Mouse (Mus musculus): ENCODE measurements around the gene Cnot1.

DNA sequence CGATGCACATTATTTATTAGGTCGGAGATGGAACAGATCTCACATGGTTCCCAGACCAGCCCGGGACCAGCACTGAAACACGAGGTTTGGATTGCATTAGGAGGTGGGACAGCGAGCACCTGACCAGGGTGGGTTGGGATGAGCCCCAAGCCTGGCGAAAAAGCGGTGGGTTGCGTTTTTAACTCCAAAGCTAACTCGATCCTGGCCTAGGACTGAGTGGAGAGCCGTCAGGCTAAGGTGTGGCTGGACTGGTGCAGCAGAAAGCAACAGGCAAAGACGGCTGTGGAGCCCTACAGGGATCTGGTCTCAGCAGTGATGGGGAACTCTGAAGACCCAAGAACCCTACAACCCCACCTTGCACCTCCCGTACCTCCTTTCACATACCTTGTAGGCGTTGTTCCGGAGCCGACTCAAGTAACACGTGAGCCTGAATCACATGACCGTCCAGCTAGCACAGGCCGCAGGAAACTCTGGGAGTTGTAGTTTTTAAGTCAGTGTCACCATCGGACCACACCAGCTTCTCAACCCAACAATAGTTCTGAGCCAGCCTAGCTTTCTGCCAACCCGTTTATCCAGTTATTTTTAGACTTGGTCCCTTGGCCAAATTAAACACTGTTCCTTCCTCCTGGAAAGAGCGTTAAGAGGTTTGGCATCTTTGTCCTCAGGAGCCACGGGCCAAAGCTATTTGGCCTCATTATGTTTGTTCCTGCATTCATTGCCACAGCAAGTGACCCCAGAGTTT, 46.0 kb upstream of the Cnot1 start, which contains the start of gene Slc38a7:
- TF ChIP-seq MAFK (IDR thresholded peaks at IDR 0.05; ENCODE audit: insufficient read depth, low read depth, low read length), result no peak
- TF ChIP-seq CHD2 (IDR thresholded peaks at IDR 0.05; ENCODE audit: low read depth, low read length), result no peak
- no peak for TF ChIP-seq ZNF384 (IDR thresholded peaks at IDR 0.05; ENCODE audit: low read depth, low read length)
- no peak for TF ChIP-seq ZC3H11A (IDR thresholded peaks at IDR 0.05; ENCODE audit: borderline replicate concordance, low read depth, low read length)
- TF ChIP-seq HCFC1 (IDR thresholded peaks at IDR 0.05; ENCODE audit: borderline replicate concordance, insufficient read depth, low read length), result peak; percentile 99

Data from ES-E14 (cell line).